Mouse (Mus musculus) monocyte, adult 2 months (primary cell): Measurements from ENCODE around the gene Socs7.

Experiments used
- DNase-seq, 2 experiments: peaks; one replicate each; pipeline ENCODE4 v3.0.0; 2022; ENCODE audit warnings: low spot score in 2 of 2, low read depth in 1 of 2

The Socs7 gene

GRCm38 (mm10) chr11:97441036-97441657 is 78.8 kb downstream of the Socs7 start:
- DNase-seq, result no peak

- no peak for DNase-seq
Observed at GRCm38 (mm10) chr11:97441658-97442125, 79.3 kb downstream of the Socs7 start.

GRCm38 (mm10) chr11:97442891-97443675 is 80.7 kb downstream of the Socs7 start:
- no peak for DNase-seq

- no peak for DNase-seq
Observed at GRCm38 (mm10) chr11:97445596-97445995, 83.2 kb downstream of the Socs7 start.

GRCm38 (mm10) chr11:97445999-97446511 is 83.7 kb downstream of the Socs7 start:
- DNase-seq, result no peak

GRCm38 (mm10) chr11:97447979-97448378 is 85.6 kb downstream of the Socs7 start:
- no peak for DNase-seq
